Mouse (Mus musculus) intestine, embryonic 16.5 days (tissue): ENCODE results near the gene Hoxa9. TPM values are rescaled to one million over a fixed set of nuclear protein-coding genes. Genes with fewer than 3 reads are reported as not detected.

ENCODE experiments used
- ATAC-seq: fragments of 200-750 bp; cut with Nextera tagmentation; 2 replicates; pipeline ENCODE4 v1.8.0; 2017; ENCODE audit warnings: moderate TSS enrichment, moderate library complexity
- H3K27ac ChIP-seq: fragments of 300-500 bp; sonication (generic); 2 replicates; pipeline ENCODE4 v1.5.1; 2014; ENCODE audit warnings: mild to moderate bottlenecking, low read length
- H3K27me3 ChIP-seq: fragments of 300-500 bp; sonication (generic); replicated peaks from 2 replicates; pipeline ENCODE4 v1.6.1; 2014; ENCODE audit warnings: low read length, control low read depth, mixed read lengths; ENCODE audit not compliant: control insufficient read depth, insufficient read depth
- H3K36me3 ChIP-seq: fragments of 300-500 bp; sonication (generic); 2 replicates; pipeline ENCODE4 v1.6.1; 2014; ENCODE audit warnings: low read length, control low read depth; ENCODE audit not compliant: control insufficient read depth, insufficient read depth
- H3K4me1 ChIP-seq: fragments of 300-500 bp; sonication (generic); 2 replicates; pipeline ENCODE4 v1.6.1; 2014; ENCODE audit warnings: low read length, control low read depth, mixed read lengths; ENCODE audit not compliant: control insufficient read depth, insufficient read depth
- H3K4me2 ChIP-seq: fragments of 300-500 bp; sonication (generic); 2 replicates; pipeline ENCODE4 v1.6.1; 2014; ENCODE audit warnings: low read depth, low read length, control low read depth
- H3K4me3 ChIP-seq: fragments of 300-500 bp; sonication (generic); 2 replicates; pipeline ENCODE4 v1.5.1; 2014; ENCODE audit warnings: mild to moderate bottlenecking, low read length
- H3K9ac ChIP-seq: fragments of 300-500 bp; sonication (generic); 2 replicates; pipeline ENCODE4 v1.6.1; 2014; ENCODE audit warnings: low read depth, low read length
- H3K9me3 ChIP-seq: fragments of 300-500 bp; sonication (generic); 2 replicates; pipeline ENCODE4 v1.6.1; 2016; ENCODE audit warnings: low read length, control low read depth; ENCODE audit not compliant: control insufficient read depth
- WGBS: fragments of 180-500 bp; shearing (Covaris S2); extraction: QIAGEN DNeasy Blood & Tissue Kit; methylation state at CpG from one replicate; pipeline ENCODE4 v1.1.7; 2014; 5-methylcytosine and 5-hydroxymethylcytosine counted together
- polyA plus RNA-seq: library from polyadenylated mRNA; unstranded; fragments of >200 nt; fragmentation: Nextera tagmentation; extraction: Ambion mirVana; gene quantifications from 2 replicates; pipeline ENCODE4 v1.2.1, GENCODE M21; 2015

The Hoxa9 gene
- polyA plus RNA-seq, 1 experiment from 2014 or later, result 3.2 TPM

DNA sequence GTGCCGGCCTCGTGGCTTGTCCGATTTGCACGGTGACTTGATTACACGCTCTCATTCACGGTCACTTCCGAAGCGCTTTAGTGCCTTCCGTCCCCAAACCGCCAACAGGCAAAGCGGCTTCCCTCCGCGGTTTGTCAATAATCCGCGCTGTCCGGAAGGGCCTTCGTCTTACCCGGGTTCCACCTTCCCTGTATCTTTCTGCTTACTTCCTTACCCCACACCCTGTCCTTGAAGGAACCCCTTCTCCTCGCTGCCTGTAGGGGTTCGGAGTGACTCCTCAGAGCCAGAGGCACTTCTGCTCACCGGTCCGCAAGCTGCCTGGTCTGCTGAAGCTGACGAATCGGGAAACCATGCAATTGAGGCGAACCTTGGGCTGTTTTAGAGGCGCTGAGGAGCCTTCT, 15.5 kb upstream of the Hoxa9 start:
- under 1% methylated on average over 26 of the region's 26 CpGs for WGBS
- Histone ChIP-seq H3K27ac (no peak overlapping the region), H3K4me1 (no peaks in the 10 kb centered on the region), H3K4me2 (0 out of 2 replicates have a peak overlapping the region, but pooled peaks have one; percentile 6), H3K9ac (peak overlapping the region; percentile 51), H3K9me3 (no peaks in the 10 kb centered on the region), H3K36me3 (no peaks in the 10 kb centered on the region), H3K4me3 (peak overlapping the region; percentile 39), H3K27me3 (peaks cover 73% of the 10 kb centered on the region)
- ATAC-seq, result no peak

DNA sequence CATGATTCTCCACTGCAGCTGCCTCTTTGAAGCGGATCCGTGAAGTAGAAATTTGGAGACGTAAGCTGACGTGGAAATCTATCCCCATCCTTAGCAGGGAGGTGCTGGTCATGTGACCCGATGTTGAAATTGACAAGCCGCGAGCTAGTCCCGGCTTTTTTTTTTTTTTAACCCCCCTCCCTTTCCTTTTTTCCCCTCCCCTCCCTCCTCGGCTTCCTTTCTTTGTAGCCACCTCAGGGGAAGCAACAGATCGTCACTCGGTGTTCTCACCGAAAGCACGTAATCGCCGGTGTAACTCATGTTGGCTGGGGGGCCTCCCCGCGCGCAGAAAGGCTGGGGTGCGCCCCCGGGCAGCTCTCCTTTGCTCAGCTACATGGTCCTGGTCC, 14.9 kb upstream of the Hoxa9 start, which contains the start of gene Hoxa11:
Gene Hoxa11, minus strand, starts transcription at position 54 of the 386 bp plus-strand sequence.
- H3K9me3 ChIP-seq, result no peaks in the 10 kb centered on the region
- H3K27ac ChIP-seq, result no peak within 1 kb of the TSS
- ATAC-seq, result no peak; the same call in 1 of the 2 replicates
- WGBS, result 1% methylated on average over 20 of the region's 20 CpGs
- no peaks in the 10 kb centered on the region for H3K4me1 ChIP-seq
- peak within 1 kb of the TSS; percentile 51 for H3K9ac ChIP-seq
- peaks cover 73% of the 10 kb centered on the region for H3K27me3 ChIP-seq
- H3K4me3 ChIP-seq, result peak within 1 kb of the TSS; percentile 39
- 0 out of 2 replicates have a peak within 1 kb of the TSS, but pooled peaks have one; percentile 6 for H3K4me2 ChIP-seq
- no peaks in the 10 kb centered on the region for H3K36me3 ChIP-seq

DNA sequence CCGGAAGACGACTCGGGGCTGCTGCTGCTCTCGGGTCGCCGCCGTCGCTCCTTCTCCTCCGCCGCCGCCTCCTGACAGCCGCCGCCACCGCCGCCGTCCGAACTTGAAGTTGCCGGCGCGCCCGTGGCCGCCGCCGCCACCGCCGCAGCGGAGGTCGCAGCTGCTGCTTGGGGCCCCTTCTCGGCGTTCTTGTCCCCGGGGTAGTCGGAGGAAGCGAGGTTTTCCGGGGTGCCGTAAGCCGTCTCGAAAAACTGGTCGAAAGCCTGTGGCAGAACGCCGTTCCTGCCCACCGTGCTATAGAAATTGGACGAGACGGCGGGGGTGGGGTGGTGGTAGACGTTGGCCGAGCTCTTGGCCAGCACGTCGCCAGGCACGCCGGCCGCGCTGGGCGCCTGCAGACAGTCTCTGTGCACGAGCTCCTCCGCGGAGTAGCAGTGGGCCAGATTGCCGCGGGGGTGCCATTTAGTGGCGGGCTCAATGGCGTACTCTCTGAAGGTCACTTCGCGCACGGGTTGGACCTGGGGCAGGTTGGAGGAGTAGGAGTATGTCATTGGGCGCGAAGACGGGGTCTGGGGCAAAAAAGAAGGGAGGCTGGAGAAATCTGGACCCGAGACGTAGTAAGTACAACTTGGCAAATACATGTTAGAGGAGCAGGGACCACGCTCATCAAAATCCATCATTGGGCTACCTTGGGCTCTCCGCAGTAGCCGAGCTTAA, 14.3 kb upstream of the Hoxa9 start:
- no peak overlapping the region for H3K27ac ChIP-seq
- H3K36me3 ChIP-seq, result no peaks in the 10 kb centered on the region
- peak overlapping the region; percentile 45 for H3K9ac ChIP-seq
- H3K9me3 ChIP-seq, result no peaks in the 10 kb centered on the region
- peak overlapping the region; percentile 39 for H3K4me3 ChIP-seq
- no peak overlapping the region for H3K4me2 ChIP-seq
- under 1% methylated on average over 69 of the region's 71 CpGs for WGBS
- peaks cover 2% of the 10 kb centered on the region; the same call in 1 of the 2 replicates for H3K4me1 ChIP-seq
- ATAC-seq, result no peak
- H3K27me3 ChIP-seq, result peaks cover 76% of the 10 kb centered on the region

DNA sequence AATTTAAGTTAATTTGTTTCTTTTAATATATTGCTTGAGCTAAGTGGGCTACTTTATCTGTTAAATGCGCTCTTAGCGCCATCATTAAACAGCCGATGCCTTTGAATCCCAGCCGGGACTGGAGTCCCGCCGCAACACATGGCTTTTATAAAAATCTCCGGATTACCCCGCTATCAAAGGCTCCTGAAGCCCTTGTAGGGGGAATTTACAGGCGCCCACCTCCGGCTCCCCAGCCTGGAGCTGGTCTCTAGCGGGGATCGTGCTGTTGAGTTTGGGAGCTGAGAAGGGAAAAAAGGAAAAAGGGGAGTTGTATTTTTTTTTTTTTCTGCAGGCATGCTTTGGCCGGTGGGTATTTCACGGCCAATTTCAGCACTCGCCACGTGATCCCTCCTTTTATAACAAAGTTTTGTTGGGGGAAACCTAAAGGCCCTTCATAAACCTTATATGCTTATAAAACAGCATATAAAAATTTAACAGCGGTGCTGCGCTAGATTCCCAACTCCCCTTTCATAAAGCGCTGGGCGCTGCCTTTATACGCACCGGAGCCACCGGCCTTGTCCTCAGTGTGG, 13.7 kb upstream of the Hoxa9 start:
- ATAC-seq, result no peak
- Histone ChIP-seq H3K9ac (peak overlapping the region; percentile 45), H3K4me1 (peaks cover 2% of the 10 kb centered on the region; the same call in 1 of the 2 replicates), H3K4me2 (no peak overlapping the region), H3K9me3 (no peaks in the 10 kb centered on the region), H3K36me3 (no peaks in the 10 kb centered on the region), H3K27ac (no peak overlapping the region), H3K27me3 (peaks cover 73% of the 10 kb centered on the region), H3K4me3 (peak overlapping the region; percentile 39)
- WGBS, result 2% methylated on average over 23 of the region's 23 CpGs

DNA sequence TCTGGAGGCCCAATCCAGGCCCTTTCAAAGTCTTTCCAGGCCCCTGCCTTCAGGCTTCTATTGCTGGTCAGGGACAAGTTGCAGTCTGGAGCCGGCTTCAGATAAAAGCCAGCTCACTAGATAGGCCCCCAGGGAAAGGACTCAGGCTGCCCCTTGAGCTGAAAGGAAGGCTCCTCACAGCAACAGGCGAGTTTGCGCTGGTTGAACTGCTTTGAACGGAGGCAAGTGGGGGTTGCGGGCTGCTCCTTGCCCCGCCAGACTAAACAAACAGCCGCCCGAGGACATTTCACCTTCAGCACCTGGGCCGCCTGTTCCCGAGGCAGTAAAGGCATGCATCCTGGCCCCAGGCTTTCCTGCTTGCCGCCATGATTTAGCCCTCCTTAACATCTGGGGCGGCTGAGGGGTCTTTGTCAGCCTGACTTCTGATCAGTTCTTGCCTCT, 12.8 kb upstream of the Hoxa9 start:
- WGBS, result 3% methylated on average over 12 of the region's 12 CpGs
- H3K9me3 ChIP-seq, result no peaks in the 10 kb centered on the region
- H3K9ac ChIP-seq, result peak overlapping the region; percentile 12
- H3K4me1 ChIP-seq, result peaks cover 2% of the 10 kb centered on the region; the same call in 1 of the 2 replicates
- peak overlapping the region; percentile 31 for H3K4me3 ChIP-seq
- ATAC-seq, result no peak
- 0 out of 2 replicates have a peak overlapping the region, but pooled peaks have one; percentile 12 for H3K27ac ChIP-seq
- H3K36me3 ChIP-seq, result no peaks in the 10 kb centered on the region
- peak overlapping the region; percentile 8; the same call in 1 of the 2 replicates for H3K4me2 ChIP-seq
- peaks cover 75% of the 10 kb centered on the region for H3K27me3 ChIP-seq

DNA sequence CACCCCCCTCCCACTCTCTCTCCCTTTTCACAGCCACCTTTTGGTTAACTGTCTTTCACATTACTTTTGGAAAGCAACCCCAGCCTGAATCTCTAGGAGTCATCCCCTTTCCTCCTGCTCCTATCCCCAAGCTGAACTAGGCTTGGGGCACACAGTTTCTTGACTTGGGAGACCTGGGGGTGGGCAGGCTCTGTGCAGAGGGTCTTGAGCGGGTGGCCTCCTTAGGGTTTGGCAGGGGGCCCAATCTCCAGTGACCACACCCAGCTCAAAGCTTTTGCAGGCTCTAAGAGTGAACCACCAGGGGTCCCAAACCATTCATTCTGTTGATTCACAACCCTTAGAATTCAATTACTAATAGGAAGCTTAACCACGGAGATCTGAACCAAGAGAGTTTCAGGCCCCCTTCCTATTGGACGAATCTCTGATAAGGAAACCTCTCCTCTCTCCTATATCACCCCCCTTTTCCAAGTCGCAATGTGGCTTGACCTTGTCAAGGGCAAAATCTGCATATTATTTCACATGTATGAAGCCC, 12.0 kb upstream of the Hoxa9 start:
- 13% methylated on average over 4 of the region's 4 CpGs for WGBS
- Histone ChIP-seq H3K36me3 (no peaks in the 10 kb centered on the region), H3K4me3 (no peak overlapping the region), H3K9me3 (no peaks in the 10 kb centered on the region), H3K27ac (no peak overlapping the region), H3K4me2 (no peak overlapping the region), H3K27me3 (peaks cover 72% of the 10 kb centered on the region), H3K4me1 (peaks cover 2% of the 10 kb centered on the region; the same call in 1 of the 2 replicates), H3K9ac (no peak overlapping the region)
- ATAC-seq, result no peak

DNA sequence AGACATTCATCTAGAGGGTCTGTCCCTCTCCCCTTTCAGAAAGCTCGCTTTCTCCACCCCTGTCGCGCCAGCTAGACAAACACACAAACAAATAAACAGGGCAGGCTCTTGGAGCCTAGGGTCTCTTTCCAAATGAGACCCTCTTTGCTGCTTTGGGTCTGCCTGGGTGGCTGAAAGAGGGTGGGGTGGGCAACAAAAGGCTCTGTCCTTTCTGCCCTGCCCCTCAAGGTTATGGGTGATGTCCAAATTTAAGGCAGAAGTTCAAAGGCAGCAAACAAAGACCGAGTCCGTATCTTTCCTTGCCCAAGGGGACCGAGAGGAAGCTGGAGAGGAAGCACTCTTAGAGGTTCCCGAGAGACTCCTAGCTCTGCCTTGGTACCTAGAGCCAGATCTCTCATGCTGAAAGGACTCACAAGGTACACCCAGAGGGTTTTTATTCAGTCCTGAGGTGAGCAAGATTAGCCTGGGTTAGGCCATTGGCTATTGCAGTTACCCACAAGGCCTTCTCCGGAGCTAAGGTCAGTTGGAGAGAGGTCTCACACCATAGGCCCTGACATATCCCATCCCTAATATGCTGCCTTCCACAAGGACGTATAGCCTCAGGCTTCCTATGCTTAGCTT, 10.2 kb upstream of the Hoxa9 start:
- WGBS, result 4% methylated on average over 9 of the region's 9 CpGs
- H3K27me3 ChIP-seq, result peaks cover 78% of the 10 kb centered on the region
- H3K27ac ChIP-seq, result peak overlapping the region; percentile 60

DNA sequence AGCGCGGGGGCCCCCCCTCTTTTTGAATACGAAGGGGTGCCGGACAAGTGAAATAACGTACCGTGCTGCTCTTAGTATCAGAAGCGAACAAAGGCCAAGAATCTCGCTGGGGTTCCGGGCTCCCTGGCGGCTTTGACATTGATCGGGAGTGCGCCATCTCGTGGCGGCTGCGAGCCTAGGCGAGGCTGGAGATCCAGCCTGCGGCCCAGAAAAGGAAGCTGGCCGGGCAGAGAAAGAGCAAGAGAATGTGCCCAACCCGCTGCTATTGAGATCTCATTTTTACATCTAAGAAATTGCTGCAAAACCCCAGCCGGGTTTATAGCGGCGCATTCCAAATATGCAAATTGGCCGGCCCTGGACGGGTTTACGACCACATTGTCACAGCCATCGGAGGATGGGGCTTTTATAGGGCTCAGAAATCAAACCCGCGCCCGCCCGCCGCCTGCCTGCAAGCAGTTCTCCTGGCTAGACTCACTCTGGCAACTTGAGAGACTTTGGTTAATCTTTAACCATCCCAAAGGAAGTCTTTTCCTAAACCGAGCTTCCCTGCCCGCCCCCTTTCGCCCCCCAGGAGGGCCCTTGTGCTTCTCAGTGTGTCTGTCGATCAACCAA, 9.6 kb upstream of the Hoxa9 start, which contains the start of gene Hoxa10:
Gene Hoxa10, minus strand, starts transcription at position 466 of the 612 bp plus-strand sequence.
- peaks cover 78% of the 10 kb centered on the region for H3K27me3 ChIP-seq
- H3K4me2 ChIP-seq, result peak within 1 kb of the TSS; percentile 2; the same call in 1 of the 2 replicates
- peak within 1 kb of the TSS; percentile 23 for H3K9ac ChIP-seq
- H3K4me1 ChIP-seq, result peaks cover 2% of the 10 kb centered on the region; the same call in 1 of the 2 replicates
- peak within 1 kb of the TSS; percentile 60 for H3K27ac ChIP-seq
- ATAC-seq, result peak; percentile 73
- H3K9me3 ChIP-seq, result no peaks in the 10 kb centered on the region
- H3K4me3 ChIP-seq, result peak within 1 kb of the TSS; percentile 25
- WGBS, result 1% methylated on average over 35 of the region's 35 CpGs
- H3K36me3 ChIP-seq, result no peaks in the 10 kb centered on the region

More for the DNA sequence above, 10.2 kb upstream of the Hoxa9 start:
- Histone ChIP-seq H3K36me3 (no peaks in the 10 kb centered on the region), H3K9me3 (no peaks in the 10 kb centered on the region), H3K4me1 (peaks cover 2% of the 10 kb centered on the region; the same call in 1 of the 2 replicates), H3K9ac (no peak overlapping the region), H3K4me2 (peak overlapping the region; percentile 2; the same call in 1 of the 2 replicates), H3K4me3 (peak overlapping the region; percentile 25; the same call in 1 of the 2 replicates)
- ATAC-seq, result no peak; the same call in 1 of the 2 replicates
